Mouse (Mus musculus): ENCODE results near the gene Atrnl1.

GRCm38 (mm10) chr19:57648202-57648943 lies 37.5 kb downstream of the Atrnl1 start:
- TF ChIP-seq CTCF (IDR thresholded peaks at IDR 0.05; ENCODE audit: control insufficient read depth, insufficient read depth, low read length) (no peak), POLR2A (IDR thresholded peaks at IDR 0.05; ENCODE audit: borderline replicate concordance, control insufficient read depth, low read depth, low read length) (no peak)

All from bone marrow, adult 2 months (tissue).